Mouse (Mus musculus): ENCODE measurements around the gene Stxbp4. TPM values are rescaled to one million over a fixed set of nuclear protein-coding genes. Genes with fewer than 3 reads are reported as not detected.

Stxbp4 gene
- total RNA-seq (2023): 1 to 10 TPM in 1 of 2 experiments, under 1 TPM in 1; 0.84 to 1.5 TPM

DNA sequence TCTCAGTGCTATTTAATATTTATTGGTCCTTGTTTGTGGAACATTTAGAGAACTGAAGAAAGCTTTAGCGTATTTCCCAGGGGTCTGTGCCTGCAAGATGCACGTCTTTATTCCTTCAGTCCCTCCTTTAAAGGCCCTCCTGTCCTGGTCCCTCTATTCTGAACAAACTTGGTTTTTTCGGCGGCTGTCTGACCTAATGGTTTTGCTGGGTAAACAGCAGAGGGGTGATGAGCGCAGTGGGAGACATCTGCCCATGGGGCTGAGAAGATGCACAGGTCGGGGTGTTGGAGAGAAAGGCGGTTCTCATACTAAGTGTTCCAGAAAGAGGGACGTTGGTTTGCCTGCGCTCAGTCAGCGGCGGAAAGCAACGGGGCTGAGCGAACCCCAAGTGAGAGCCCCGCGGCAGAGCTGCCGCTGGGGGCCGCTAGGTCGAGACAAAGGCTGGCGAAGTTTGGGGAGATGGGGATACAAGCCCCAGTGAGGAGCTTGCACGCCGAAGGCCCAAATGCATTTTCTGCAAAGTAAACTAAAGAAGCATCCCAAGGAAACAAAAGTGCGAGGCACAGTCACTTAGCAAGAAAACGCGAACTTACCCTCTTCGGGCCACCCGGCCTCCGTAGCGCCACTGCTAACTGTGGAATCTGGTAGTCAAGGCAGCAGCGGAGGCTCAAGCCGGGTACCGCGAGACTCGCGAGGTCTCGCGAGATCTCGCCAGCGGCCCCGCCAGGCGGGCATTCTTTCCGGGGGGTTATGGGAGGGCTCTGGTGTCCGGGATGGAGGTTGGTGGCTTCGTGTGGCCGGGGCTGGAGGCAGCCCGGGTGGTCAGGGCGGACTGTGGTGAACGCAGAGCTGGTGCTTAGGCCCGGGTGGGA is at the start of gene Stxbp4, which contains the start of gene Cox11:
Gene Stxbp4 (minus strand): TSS at position 645 of the 872 bp plus-strand sequence.
Gene Cox11 (plus strand): TSS at position 734 of the 872 bp plus-strand sequence.

Other genes with a start within 250 kb of the Stxbp4 start
- gene Hlf, start 247.2 kb downstream of the Stxbp4 start, total RNA-seq (2023): 1 to 10 TPM in 1 of 2 experiments, under 1 TPM in 1; 0.27 to 1.0 TPM
- 1 to 10 TPM; 7.3 to 7.9 TPM for gene Cox11, start 89 bp upstream of the Stxbp4 start, total RNA-seq (2023)
- gene Tom1l1, start 50.3 kb upstream of the Stxbp4 start, total RNA-seq (2023): under 1 TPM; 0.45 to 0.55 TPM

All from monocyte, adult 59 days (primary cell).